Mouse (Mus musculus): Measurements from ENCODE around the gene Rpp25l. TPM values are rescaled to one million over a fixed set of nuclear protein-coding genes. Genes with fewer than 3 reads are reported as not detected.
"Not testable (repeated sequence)": the region's sequence is repeated elsewhere in the genome, so short reads cannot be mapped to it uniquely, and the experiment has no call there.

The Rpp25l gene
- polyA plus RNA-seq, 1 experiment, result 94.9 TPM

DNA sequence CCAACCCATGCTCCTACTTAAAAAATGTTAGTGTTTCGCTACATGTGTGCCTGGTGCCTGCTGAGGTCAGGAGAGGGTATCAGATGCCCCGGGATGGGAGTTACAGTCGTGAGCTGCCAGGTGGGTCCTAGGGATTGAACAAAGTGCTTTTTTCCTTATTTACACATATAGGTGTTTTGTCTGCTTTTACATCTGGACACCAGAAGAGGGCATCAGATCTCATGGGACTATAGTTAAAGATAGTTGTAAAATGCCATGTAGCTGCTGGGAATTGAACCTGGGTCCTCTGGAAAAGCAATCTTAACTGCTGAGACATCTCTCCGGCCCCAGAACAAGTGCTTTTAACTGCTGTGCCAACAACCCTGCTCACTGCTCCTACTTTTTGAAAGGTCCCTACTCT lies 3.1 kb downstream of the Rpp25l start:
- 80% methylated on average over 4 of the region's 4 CpGs for WGBS
- no peak for DNase-seq
- no peak overlapping the region for H3K27ac ChIP-seq (ENCODE audit: control insufficient read depth, insufficient read depth, low read length)

DNA sequence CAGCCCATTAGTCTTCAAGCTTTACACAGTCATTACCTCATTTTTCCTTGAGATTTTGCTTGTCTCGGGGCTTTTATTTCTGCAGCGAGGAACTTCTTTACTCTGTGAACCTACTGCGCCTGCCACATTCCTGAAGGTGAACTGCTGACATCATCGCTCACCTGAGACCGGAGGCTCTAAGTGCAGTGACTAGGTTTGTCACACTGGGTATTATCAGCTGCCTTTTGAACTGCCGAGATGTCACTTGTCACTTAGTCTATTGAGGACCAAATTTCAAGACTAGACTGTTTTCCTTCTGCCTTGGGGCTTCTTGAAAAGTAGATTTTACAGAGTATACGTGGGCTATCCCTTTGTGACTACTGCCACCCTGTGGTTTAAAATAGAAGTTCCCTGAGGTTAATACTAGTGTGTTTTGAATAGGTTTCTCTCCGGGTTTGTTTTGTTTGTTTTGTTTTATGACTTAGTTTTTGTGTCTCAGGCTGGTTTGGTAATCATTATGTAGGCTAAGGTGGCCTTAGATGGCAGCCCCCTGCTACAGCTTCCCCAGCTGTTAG lies 5.1 kb downstream of the Rpp25l start:
- no peak for DNase-seq
- TF ChIP-seq CTCF (IDR thresholded peaks at IDR 0.05; ENCODE audit: borderline replicate concordance, control insufficient read depth, extremely low read depth, insufficient read depth, low read length, poor library complexity) (no peak), POLR2A (IDR thresholded peaks at IDR 0.05; ENCODE audit: control insufficient read depth, extremely low read depth, insufficient read depth, low read length, poor library complexity) (no peak)
- Histone ChIP-seq H3K4me3 (ENCODE audit: control insufficient read depth, insufficient read depth, low read length) (no peak overlapping the region), H3K4me1 (replicated peaks; ENCODE audit: control insufficient read depth, insufficient read depth, low read length) (peaks cover 21% of the 10 kb centered on the region), H3K27me3 (ENCODE audit: control insufficient read depth, insufficient read depth, low read length) (0 out of 2 replicates have a peak, but pooled peaks cover 3% of the 10 kb centered on the region), H3K36me3 (ENCODE audit: control insufficient read depth, insufficient read depth, low read length) (no peaks in the 10 kb centered on the region), H3K27ac (ENCODE audit: control insufficient read depth, insufficient read depth, low read length) (no peak overlapping the region)
- 44% methylated on average over 8 of the region's 8 CpGs for WGBS

More for the DNA sequence above, 3.1 kb downstream of the Rpp25l start:
- TF ChIP-seq CTCF (IDR thresholded peaks at IDR 0.05; ENCODE audit: borderline replicate concordance, control insufficient read depth, extremely low read depth, insufficient read depth, low read length, poor library complexity) (no peak), POLR2A (IDR thresholded peaks at IDR 0.05; ENCODE audit: control insufficient read depth, extremely low read depth, insufficient read depth, low read length, poor library complexity) (no peak)
- Histone ChIP-seq H3K4me1 (replicated peaks; ENCODE audit: control insufficient read depth, insufficient read depth, low read length) (peaks cover 27% of the 10 kb centered on the region), H3K4me3 (ENCODE audit: control insufficient read depth, insufficient read depth, low read length) (no peak overlapping the region), H3K27me3 (ENCODE audit: control insufficient read depth, insufficient read depth, low read length) (0 out of 2 replicates have a peak, but pooled peaks cover 3% of the 10 kb centered on the region), H3K36me3 (ENCODE audit: control insufficient read depth, insufficient read depth, low read length) (no peaks in the 10 kb centered on the region)

DNA sequence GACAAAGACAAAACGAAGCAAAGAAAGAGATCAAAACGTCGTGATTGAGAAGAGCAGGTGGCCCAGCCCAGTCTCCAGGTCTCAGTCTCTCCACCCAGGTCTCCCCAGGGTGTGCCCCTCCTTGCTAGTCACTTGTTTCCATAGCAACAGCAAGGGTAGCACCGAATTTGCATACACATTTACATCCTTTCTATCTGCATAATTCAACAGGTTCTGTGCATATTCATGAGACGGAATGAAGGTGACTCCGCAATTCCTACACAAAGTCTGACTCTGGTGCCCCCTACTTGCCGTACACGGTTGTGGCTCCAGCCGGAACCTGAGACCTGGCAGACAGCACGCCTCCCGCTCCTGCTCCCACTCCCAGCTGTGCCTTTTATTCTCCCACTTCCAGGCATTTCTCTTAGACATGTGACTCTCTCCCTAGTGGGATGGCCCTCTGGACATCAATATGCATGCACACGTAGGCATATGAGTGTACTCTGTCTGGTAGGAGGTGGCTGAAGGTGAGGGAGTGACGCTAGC lies 6.3 kb downstream of the Rpp25l start:
- DNase-seq, result peak; percentile 76
- 8% methylated on average over 13 of the region's 13 CpGs for WGBS
- peaks cover 11% of the 10 kb centered on the region for H3K4me1 ChIP-seq (replicated peaks; ENCODE audit: control insufficient read depth, insufficient read depth, low read length)
- H3K27ac ChIP-seq (ENCODE audit: control insufficient read depth, insufficient read depth, low read length), result no peak overlapping the region
- H3K36me3 ChIP-seq (ENCODE audit: control insufficient read depth, insufficient read depth, low read length), result no peaks in the 10 kb centered on the region
- TF ChIP-seq CTCF (IDR thresholded peaks at IDR 0.05; ENCODE audit: borderline replicate concordance, control insufficient read depth, extremely low read depth, insufficient read depth, low read length, poor library complexity), result peak; percentile 62; the same call in 1 of the 2 replicates
- no peak for TF ChIP-seq POLR2A (IDR thresholded peaks at IDR 0.05; ENCODE audit: control insufficient read depth, extremely low read depth, insufficient read depth, low read length, poor library complexity)
- 0 out of 2 replicates have a peak, but pooled peaks cover 3% of the 10 kb centered on the region for H3K27me3 ChIP-seq (ENCODE audit: control insufficient read depth, insufficient read depth, low read length)
- no peak overlapping the region for H3K4me3 ChIP-seq (ENCODE audit: control insufficient read depth, insufficient read depth, low read length)

DNA sequence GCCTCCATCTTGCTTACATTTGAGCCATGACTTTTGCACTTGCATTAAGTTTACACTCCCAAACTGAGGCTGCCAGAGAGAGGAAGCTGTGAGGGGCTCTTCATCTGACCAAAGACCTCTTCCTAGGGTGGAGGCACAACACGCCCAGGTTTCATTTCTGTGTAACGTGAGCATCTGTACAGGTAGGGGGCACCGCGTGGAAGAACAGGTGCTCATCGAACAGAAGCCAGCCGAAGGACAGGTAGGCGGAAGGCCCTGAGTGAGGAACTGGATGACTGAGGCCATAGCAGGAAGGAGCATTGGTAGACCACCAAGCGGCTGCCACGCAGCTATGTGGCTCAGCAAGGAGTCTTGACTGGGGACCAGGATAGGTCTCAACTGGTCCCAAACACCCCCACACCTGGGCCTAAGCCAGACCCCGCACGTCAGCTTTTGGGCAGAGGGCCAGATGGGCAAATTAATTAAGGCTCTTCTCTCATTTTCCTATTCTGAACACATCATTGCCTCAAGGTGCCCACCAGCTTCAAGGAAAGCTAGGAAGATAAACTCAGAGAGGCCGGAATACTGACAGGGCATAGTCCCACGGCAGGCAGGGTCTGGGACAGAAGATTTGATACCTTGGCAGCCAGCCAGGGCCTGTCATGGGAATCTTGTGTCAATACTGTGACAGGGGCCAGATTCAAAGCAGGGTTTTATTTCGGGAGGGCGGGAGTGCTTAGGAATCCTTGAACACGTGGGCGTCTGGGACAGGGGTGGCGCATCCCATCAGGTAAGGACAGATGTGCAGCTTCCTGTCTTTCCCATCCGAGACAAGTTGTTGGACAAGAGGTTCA lies 7.2 kb downstream of the Rpp25l start:
- H3K36me3 ChIP-seq (ENCODE audit: control insufficient read depth, insufficient read depth, low read length), result no peaks in the 10 kb centered on the region
- DNase-seq, result no peak
- H3K27me3 ChIP-seq (ENCODE audit: control insufficient read depth, insufficient read depth, low read length), result 0 out of 2 replicates have a peak, but pooled peaks cover 3% of the 10 kb centered on the region
- no peak overlapping the region for H3K4me3 ChIP-seq (ENCODE audit: control insufficient read depth, insufficient read depth, low read length)
- H3K27ac ChIP-seq (ENCODE audit: control insufficient read depth, insufficient read depth, low read length), result no peak overlapping the region
- WGBS, result 79% methylated on average over 19 of the region's 19 CpGs
- TF ChIP-seq CTCF (IDR thresholded peaks at IDR 0.05; ENCODE audit: borderline replicate concordance, control insufficient read depth, extremely low read depth, insufficient read depth, low read length, poor library complexity), result no peak
- TF ChIP-seq POLR2A (IDR thresholded peaks at IDR 0.05; ENCODE audit: control insufficient read depth, extremely low read depth, insufficient read depth, low read length, poor library complexity), result no peak
- H3K4me1 ChIP-seq (replicated peaks; ENCODE audit: control insufficient read depth, insufficient read depth, low read length), result peaks cover 6% of the 10 kb centered on the region; the same call in 1 of the 2 replicates

DNA sequence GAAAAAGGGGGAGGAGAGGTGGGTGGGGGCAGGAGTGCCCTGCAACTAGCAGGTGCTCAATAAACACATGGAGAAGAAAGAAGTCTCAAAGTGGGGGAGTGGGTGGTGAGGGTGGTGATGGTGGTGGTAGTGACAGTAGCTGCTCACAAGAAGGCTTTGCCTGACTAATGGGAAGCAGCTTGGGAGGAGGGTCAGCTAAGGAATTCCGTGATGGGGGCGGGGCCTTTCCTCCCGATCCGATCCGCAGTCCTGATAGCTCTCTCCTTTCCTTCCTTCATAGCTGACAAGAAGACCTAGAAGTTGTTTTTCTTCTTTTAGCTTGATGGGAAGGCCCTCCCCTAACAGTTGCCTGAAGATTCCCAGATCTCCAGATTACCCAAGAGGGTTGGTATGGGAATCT lies 8.7 kb downstream of the Rpp25l start:
- peaks cover 6% of the 10 kb centered on the region; the same call in 1 of the 2 replicates for H3K4me1 ChIP-seq (replicated peaks; ENCODE audit: control insufficient read depth, insufficient read depth, low read length)
- TF ChIP-seq CTCF (IDR thresholded peaks at IDR 0.05; ENCODE audit: borderline replicate concordance, control insufficient read depth, extremely low read depth, insufficient read depth, low read length, poor library complexity) (no peak), POLR2A (IDR thresholded peaks at IDR 0.05; ENCODE audit: control insufficient read depth, extremely low read depth, insufficient read depth, low read length, poor library complexity) (no peak)
- no peak for DNase-seq
- no peak overlapping the region for H3K27ac ChIP-seq (ENCODE audit: control insufficient read depth, insufficient read depth, low read length)
- WGBS, result 60% methylated on average over 5 of the region's 5 CpGs
- H3K36me3 ChIP-seq (ENCODE audit: control insufficient read depth, insufficient read depth, low read length), result no peaks in the 10 kb centered on the region
- H3K4me3 ChIP-seq (ENCODE audit: control insufficient read depth, insufficient read depth, low read length), result no peak overlapping the region
- H3K27me3 ChIP-seq (ENCODE audit: control insufficient read depth, insufficient read depth, low read length), result 0 out of 2 replicates have a peak, but pooled peaks cover 3% of the 10 kb centered on the region

DNA sequence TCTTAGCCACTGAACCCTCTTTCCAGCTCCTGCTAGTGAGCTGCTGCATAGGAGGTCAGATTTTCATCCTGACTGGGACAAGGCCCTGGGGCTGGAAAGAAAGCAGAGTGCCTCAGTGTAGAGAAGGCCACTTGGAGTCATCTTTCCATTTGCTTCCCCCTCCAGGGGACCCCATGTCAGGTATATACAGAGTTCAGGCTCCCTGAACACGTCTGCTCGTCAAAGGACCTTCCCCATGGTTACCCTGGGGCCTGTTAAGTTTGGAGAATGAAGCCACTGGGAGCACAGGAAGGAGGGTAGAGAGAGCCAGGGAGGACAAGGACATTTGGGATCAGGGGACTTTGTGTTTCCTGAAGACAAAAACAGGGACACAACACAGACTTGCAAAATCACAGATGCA lies 11.1 kb downstream of the Rpp25l start:
- not testable (repeated sequence) for H3K36me3 ChIP-seq (ENCODE audit: control insufficient read depth, insufficient read depth, low read length); H3K27me3 ChIP-seq (ENCODE audit: control insufficient read depth, insufficient read depth, low read length); DNase-seq; H3K27ac ChIP-seq (ENCODE audit: control insufficient read depth, insufficient read depth, low read length); H3K4me3 ChIP-seq (ENCODE audit: control insufficient read depth, insufficient read depth, low read length); H3K4me1 ChIP-seq (replicated peaks; ENCODE audit: control insufficient read depth, insufficient read depth, low read length)
- WGBS, result 90% methylated on average over 2 of the region's 2 CpGs

GRCm38 (mm10) chr4:41700224-41700623 lies 13.1 kb downstream of the Rpp25l start:
- not testable (repeated sequence) for H3K36me3 ChIP-seq (ENCODE audit: control insufficient read depth, insufficient read depth, low read length); H3K4me3 ChIP-seq (ENCODE audit: control insufficient read depth, insufficient read depth, low read length); H3K27me3 ChIP-seq (ENCODE audit: control insufficient read depth, insufficient read depth, low read length); DNase-seq; H3K27ac ChIP-seq (ENCODE audit: control insufficient read depth, insufficient read depth, low read length); H3K4me1 ChIP-seq (replicated peaks; ENCODE audit: control insufficient read depth, insufficient read depth, low read length)
- WGBS, result 83% methylated on average over 6 of the region's 8 CpGs

GRCm38 (mm10) chr4:41699783-41700182 lies 13.6 kb downstream of the Rpp25l start, which contains the start of gene Il11ra1:
Gene Il11ra1, plus strand, starts transcription at chr4:41699989.
- H3K27me3 ChIP-seq (ENCODE audit: control insufficient read depth, insufficient read depth, low read length); H3K4me3 ChIP-seq (ENCODE audit: control insufficient read depth, insufficient read depth, low read length); DNase-seq; H3K27ac ChIP-seq (ENCODE audit: control insufficient read depth, insufficient read depth, low read length); H3K4me1 ChIP-seq (replicated peaks; ENCODE audit: control insufficient read depth, insufficient read depth, low read length); H3K36me3 ChIP-seq (ENCODE audit: control insufficient read depth, insufficient read depth, low read length): not testable (repeated sequence)
- WGBS, result 93% methylated on average over 10 of the region's 10 CpGs

- H3K36me3 ChIP-seq (ENCODE audit: control insufficient read depth, insufficient read depth, low read length); H3K27me3 ChIP-seq (ENCODE audit: control insufficient read depth, insufficient read depth, low read length); DNase-seq; H3K4me1 ChIP-seq (replicated peaks; ENCODE audit: control insufficient read depth, insufficient read depth, low read length); H3K4me3 ChIP-seq (ENCODE audit: control insufficient read depth, insufficient read depth, low read length); H3K27ac ChIP-seq (ENCODE audit: control insufficient read depth, insufficient read depth, low read length): not testable (repeated sequence)
- 20% methylated on average over 28 of the region's 32 CpGs for WGBS
Measured at GRCm38 (mm10) chr4:41698421-41699016, 14.8 kb downstream of the Rpp25l start.
